Mouse (Mus musculus): ENCODE measurements around the gene Pctp.

GRCm38 (mm10) chr11:89985200-89986187, 17.2 kb downstream of the Pctp start:
- TF ChIP-seq POLR2A (IDR thresholded peaks at IDR 0.05; ENCODE audit: borderline replicate concordance, extremely low read depth, insufficient read depth, insufficient read length, poor library complexity, severe bottlenecking) (no peak), CTCF (IDR thresholded peaks at IDR 0.05; ENCODE audit: borderline replicate concordance, extremely low read depth, insufficient read depth, insufficient read length) (no peak)
